In genomic region chr5:129895198-129896088, GRCm38 (mm10) we compare ENCODE assay signal across 8 mouse cellular contexts. TPM values are rescaled to one million over a fixed set of nuclear protein-coding genes. Genes with fewer than 3 reads are reported as not detected.
A peak's percentile ranks its signal among the peaks of the same experiment; 100 is the strongest.
DNase-seq lines count a peak whose midpoint lies in the region; ATAC-seq lines count a peak whose summit lies in the region.

TSS of gene Zbed5 (plus strand) at chr5:129895723.

- H3K27ac ChIP-seq in lung, embryonic 16.5 days (ENCODE audit: low read length), result no peak within 1 kb of the TSS

- peak; percentile 100 for ATAC-seq in hematopoietic stem cell, adult 5-6 weeks (replicated peaks in 1 of 2; ENCODE audit: insufficient read depth in 1 of 2, low FRiP score in 2 of 2, low TSS enrichment in 1 of 2, low read depth in 1 of 2, poor library complexity in 2 of 2, severe bottlenecking in 2 of 2)
- ATAC-seq in lung, embryonic 16.5 days (ENCODE audit: low read depth), result peak; percentile 100

- H3K4me3 ChIP-seq in lung, embryonic 16.5 days (ENCODE audit: low read length), result peak within 1 kb of the TSS; percentile 87

- H3K9me3 ChIP-seq in lung, embryonic 16.5 days (ENCODE audit: control insufficient read depth, low read length), result no peaks in the 10 kb centered on the region

- H3K9ac ChIP-seq in lung, embryonic 16.5 days (ENCODE audit: low read length), result peak within 1 kb of the TSS; percentile 78

- no peaks in the 10 kb centered on the region for H3K36me3 ChIP-seq in lung, embryonic 16.5 days (ENCODE audit: control insufficient read depth, insufficient read depth, low read length)

- peaks cover 10% of the 10 kb centered on the region for H3K4me1 ChIP-seq in lung, embryonic 16.5 days (replicated peaks; ENCODE audit: control insufficient read depth, insufficient read depth, low read length)

- peak within 1 kb of the TSS; percentile 93 for H3K4me2 ChIP-seq in lung, embryonic 16.5 days (ENCODE audit: low read depth, low read length)

- DNase-seq in MEL-GATA-1-ER (ENCODE audit: extremely low read depth, low read depth), result peak; percentile 97
- DNase-seq in cerebellum, adult 8-10 months, result peak; percentile 80
- DNase-seq in forelimb bud, embryonic 11.5 days (ENCODE audit: low read depth, low spot score), result peak; percentile 96
- DNase-seq in layer of hippocampus, adult 9-10 months (ENCODE audit: low spot score), result peak; percentile 87
- peak; percentile 58 for DNase-seq in ovary, postnatal 10 days (ENCODE audit: low spot score)
- peak; percentile 66 to 69 for DNase-seq in thymus, postnatal 10 days (ENCODE audit: low spot score in 2 of 2)

- WGBS in lung, embryonic 16.5 days, result 2% methylated on average over 44 of the region's 44 CpGs

- no peaks in the 10 kb centered on the region for H3K27me3 ChIP-seq in lung, embryonic 16.5 days (ENCODE audit: control insufficient read depth, insufficient read depth, low read depth, low read length)

RNA-seq across cellular contexts. Expression of gene Zbed5, which starts in this region (rescaled TPM):
- 7.6 and 12.1 TPM in 2 replicates for total RNA-seq in hematopoietic stem cell, adult 5-6 weeks (2017)
- 4.3 and 4.4 TPM in 2 replicates for polyA plus RNA-seq in lung, embryonic 16.5 days (2015; fragmentation: Nextera tagmentation; extraction: Ambion mirVana)
